Mouse (Mus musculus): ENCODE measurements at regions not wholly inside any gene's neighbourhood (a gene's known extent, or its start where the extent isn't known, plus 50 kb on each side); places are given as distances from the start of the nearest gene placed in this dataset.

DNA sequence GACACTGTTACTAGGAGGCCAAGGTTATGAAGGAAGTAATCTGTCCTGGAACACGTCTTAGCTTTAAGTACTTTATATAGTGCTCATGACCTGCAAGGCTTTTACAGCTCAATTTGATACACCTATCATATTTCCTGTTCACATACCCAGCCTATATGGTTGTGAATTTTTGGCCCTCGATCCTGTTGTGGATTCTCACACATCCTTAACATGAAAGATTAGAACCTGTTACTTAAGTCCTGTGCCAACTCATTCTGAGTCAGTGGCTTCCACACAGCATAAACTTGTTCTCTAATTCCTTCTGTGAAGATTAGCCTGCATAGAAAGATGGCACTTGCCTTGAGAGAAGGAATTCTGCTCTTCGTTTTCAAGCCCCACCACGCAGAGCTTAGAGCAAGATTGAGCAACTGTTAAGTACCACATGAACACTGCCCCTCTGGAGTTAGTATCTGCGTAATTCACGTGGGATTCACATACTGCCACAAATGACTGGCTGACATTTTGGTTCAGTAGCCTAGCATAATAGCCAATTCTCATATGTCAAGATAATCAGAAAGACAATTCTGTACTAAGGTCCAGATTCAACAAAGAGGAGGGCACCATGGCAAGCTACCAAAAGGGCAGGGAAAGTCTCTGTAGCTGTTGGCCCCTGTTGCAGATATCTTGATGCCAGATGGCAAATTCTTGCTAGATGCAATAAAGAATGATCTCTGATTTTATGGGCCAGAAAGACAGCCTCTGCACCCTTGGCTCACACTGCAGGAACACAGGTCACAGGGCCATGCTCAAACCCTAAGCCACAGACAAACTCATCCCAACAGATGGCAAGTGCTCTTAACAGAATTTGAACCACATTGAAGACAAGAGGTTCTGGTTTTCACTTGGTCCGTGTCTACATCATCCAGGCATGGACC, 62.7 kb upstream of the Slc4a7 start:
- TF ChIP-seq EP300 (IDR thresholded peaks at IDR 0.05; ENCODE audit: insufficient read depth, low read depth, low read length) (no peak), POLR2A (IDR thresholded peaks at IDR 0.05; ENCODE audit: insufficient read depth, low read length) (no peak), CTCF (IDR thresholded peaks at IDR 0.05; ENCODE audit: low read depth, low read length) (no peak)
- H3K27ac ChIP-seq (ENCODE audit: insufficient read depth, low read length), result no peak overlapping the region
- H3K36me3 ChIP-seq (ENCODE audit: control insufficient read depth, insufficient read depth, low read length, poor library complexity, severe bottlenecking), result no peaks in the 10 kb centered on the region
- H3K4me1 ChIP-seq (ENCODE audit: control insufficient read depth, insufficient read depth, low read length), result no peaks in the 10 kb centered on the region
- no peak overlapping the region for H3K9ac ChIP-seq (ENCODE audit: low read depth, poor library complexity, severe bottlenecking)
- H3K4me3 ChIP-seq (ENCODE audit: low read depth, low read length), result no peak overlapping the region
- no peaks in the 10 kb centered on the region for H3K9me3 ChIP-seq (replicated peaks; ENCODE audit: control insufficient read depth, insufficient read depth, low read length, poor library complexity, severe bottlenecking)
- H3K27me3 ChIP-seq (ENCODE audit: control insufficient read depth, insufficient read depth, low read length, poor library complexity, severe bottlenecking), result no peaks in the 10 kb centered on the region

DNA sequence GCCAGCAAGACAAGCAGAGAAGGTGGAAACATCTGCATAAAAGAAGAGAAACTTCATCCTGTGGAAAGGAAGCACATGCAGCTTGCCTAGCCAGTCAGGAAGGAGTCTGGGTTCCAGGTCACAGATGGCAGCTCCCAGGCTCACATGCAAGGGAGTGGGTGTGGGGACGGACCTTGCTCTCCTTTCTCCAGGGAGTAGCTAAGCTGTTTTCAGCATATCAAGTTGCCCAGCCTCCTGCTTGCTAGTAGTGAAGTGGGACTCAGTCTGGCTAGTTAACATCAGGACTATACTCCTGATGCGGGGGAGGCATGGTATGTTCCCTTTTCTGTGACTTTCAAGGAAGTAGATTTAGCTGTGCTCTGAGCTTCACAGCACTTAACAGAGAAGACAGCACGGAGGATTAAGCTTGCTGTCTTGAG, 62.0 kb upstream of the Slc4a7 start:
- TF ChIP-seq POLR2A (IDR thresholded peaks at IDR 0.05; ENCODE audit: insufficient read depth, low read length) (no peak), EP300 (IDR thresholded peaks at IDR 0.05; ENCODE audit: insufficient read depth, low read depth, low read length) (no peak), CTCF (IDR thresholded peaks at IDR 0.05; ENCODE audit: low read depth, low read length) (no peak)
- Histone ChIP-seq H3K4me1 (ENCODE audit: control insufficient read depth, insufficient read depth, low read length) (no peaks in the 10 kb centered on the region), H3K4me3 (ENCODE audit: low read depth, low read length) (no peak overlapping the region), H3K27ac (ENCODE audit: insufficient read depth, low read length) (no peak overlapping the region), H3K9ac (ENCODE audit: low read depth, poor library complexity, severe bottlenecking) (no peak overlapping the region), H3K36me3 (ENCODE audit: control insufficient read depth, insufficient read depth, low read length, poor library complexity, severe bottlenecking) (no peaks in the 10 kb centered on the region), H3K9me3 (replicated peaks; ENCODE audit: control insufficient read depth, insufficient read depth, low read length, poor library complexity, severe bottlenecking) (no peaks in the 10 kb centered on the region), H3K27me3 (ENCODE audit: control insufficient read depth, insufficient read depth, low read length, poor library complexity, severe bottlenecking) (no peaks in the 10 kb centered on the region)

DNA sequence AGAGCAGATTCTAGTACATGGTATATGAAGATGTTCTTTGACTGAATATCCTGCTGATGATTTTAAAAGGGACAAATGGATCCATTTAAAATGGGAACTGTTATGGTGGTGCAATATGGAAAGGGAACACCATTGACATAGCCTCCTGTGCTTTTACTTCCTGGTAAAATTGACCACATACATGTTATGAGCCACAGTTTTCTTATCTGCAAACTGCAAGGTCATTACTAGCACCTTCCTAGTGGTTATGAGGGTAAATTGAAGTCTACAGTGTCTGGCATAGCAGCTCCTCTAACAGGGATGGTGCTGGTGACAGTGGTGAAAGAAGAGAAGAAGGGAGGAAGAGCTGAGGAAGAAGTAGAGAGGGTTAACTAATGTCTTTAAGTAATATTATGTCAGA, 61.5 kb upstream of the Slc4a7 start:
- Histone ChIP-seq H3K27ac (ENCODE audit: insufficient read depth, low read length) (no peak overlapping the region), H3K9me3 (replicated peaks; ENCODE audit: control insufficient read depth, insufficient read depth, low read length, poor library complexity, severe bottlenecking) (no peaks in the 10 kb centered on the region), H3K4me3 (ENCODE audit: low read depth, low read length) (no peak overlapping the region), H3K4me1 (ENCODE audit: control insufficient read depth, insufficient read depth, low read length) (no peaks in the 10 kb centered on the region), H3K27me3 (ENCODE audit: control insufficient read depth, insufficient read depth, low read length, poor library complexity, severe bottlenecking) (no peaks in the 10 kb centered on the region), H3K36me3 (ENCODE audit: control insufficient read depth, insufficient read depth, low read length, poor library complexity, severe bottlenecking) (no peaks in the 10 kb centered on the region), H3K9ac (ENCODE audit: low read depth, poor library complexity, severe bottlenecking) (no peak overlapping the region)
- TF ChIP-seq CTCF (IDR thresholded peaks at IDR 0.05; ENCODE audit: low read depth, low read length) (no peak), EP300 (IDR thresholded peaks at IDR 0.05; ENCODE audit: insufficient read depth, low read depth, low read length) (no peak)

DNA sequence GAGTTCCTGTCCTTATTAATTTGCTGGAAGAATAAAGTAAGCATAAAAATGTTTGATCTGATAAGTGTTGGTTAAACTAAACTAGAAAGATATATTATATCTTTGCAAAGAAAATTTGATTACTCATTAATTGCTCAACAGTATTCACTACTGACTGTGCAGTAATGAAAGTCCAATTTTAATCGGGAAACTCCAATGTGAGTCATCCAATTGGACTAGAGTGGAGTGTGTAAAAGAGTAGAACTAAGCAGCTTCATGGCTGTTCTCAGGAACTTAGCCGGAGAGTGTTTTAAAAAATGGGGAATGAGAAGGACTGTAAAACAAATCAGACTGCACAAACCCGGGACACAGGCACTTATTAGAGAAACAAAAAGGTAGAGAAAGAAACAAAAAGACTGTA, 58.5 kb upstream of the Slc4a7 start:
- Histone ChIP-seq H3K9ac (ENCODE audit: low read depth, poor library complexity, severe bottlenecking) (no peak overlapping the region), H3K27ac (ENCODE audit: insufficient read depth, low read length) (no peak overlapping the region), H3K4me3 (ENCODE audit: low read depth, low read length) (no peak overlapping the region), H3K27me3 (ENCODE audit: control insufficient read depth, insufficient read depth, low read length, poor library complexity, severe bottlenecking) (no peaks in the 10 kb centered on the region), H3K36me3 (ENCODE audit: control insufficient read depth, insufficient read depth, low read length, poor library complexity, severe bottlenecking) (no peaks in the 10 kb centered on the region), H3K9me3 (replicated peaks; ENCODE audit: control insufficient read depth, insufficient read depth, low read length, poor library complexity, severe bottlenecking) (no peaks in the 10 kb centered on the region), H3K4me1 (ENCODE audit: control insufficient read depth, insufficient read depth, low read length) (no peaks in the 10 kb centered on the region)
- TF ChIP-seq CTCF (IDR thresholded peaks at IDR 0.05; ENCODE audit: low read depth, low read length) (no peak), POLR2A (IDR thresholded peaks at IDR 0.05; ENCODE audit: insufficient read depth, low read length) (no peak), EP300 (IDR thresholded peaks at IDR 0.05; ENCODE audit: insufficient read depth, low read depth, low read length) (no peak)

DNA sequence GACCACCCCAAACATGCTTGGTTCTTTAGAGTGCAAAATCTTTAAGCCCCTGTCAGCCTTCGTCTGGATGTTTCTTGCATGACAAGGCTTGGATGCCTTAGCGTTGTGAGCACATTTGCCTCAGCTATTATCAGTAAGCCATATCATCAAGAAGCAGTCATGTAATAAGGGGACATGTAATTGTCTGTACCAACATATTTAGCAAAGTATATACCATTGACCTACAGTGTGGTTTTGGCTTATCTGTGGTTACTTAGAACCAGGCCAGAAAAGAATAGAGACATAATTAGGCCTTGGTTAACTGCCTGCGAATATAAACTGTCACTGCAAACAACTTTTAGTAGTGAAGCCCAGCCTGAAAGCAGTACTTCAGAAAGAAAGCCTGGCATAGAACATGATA, 57.0 kb upstream of the Slc4a7 start:
- H3K27me3 ChIP-seq (ENCODE audit: control insufficient read depth, insufficient read depth, low read length, poor library complexity, severe bottlenecking), result no peaks in the 10 kb centered on the region
- H3K36me3 ChIP-seq (ENCODE audit: control insufficient read depth, insufficient read depth, low read length, poor library complexity, severe bottlenecking), result no peaks in the 10 kb centered on the region
- no peaks in the 10 kb centered on the region for H3K9me3 ChIP-seq (replicated peaks; ENCODE audit: control insufficient read depth, insufficient read depth, low read length, poor library complexity, severe bottlenecking)
- H3K9ac ChIP-seq (ENCODE audit: low read depth, poor library complexity, severe bottlenecking), result no peak overlapping the region
- no peak overlapping the region for H3K4me3 ChIP-seq (ENCODE audit: low read depth, low read length)
- H3K27ac ChIP-seq (ENCODE audit: insufficient read depth, low read length), result no peak overlapping the region
- TF ChIP-seq POLR2A (IDR thresholded peaks at IDR 0.05; ENCODE audit: insufficient read depth, low read length), result no peak
- no peak for TF ChIP-seq CTCF (IDR thresholded peaks at IDR 0.05; ENCODE audit: low read depth, low read length)
- TF ChIP-seq EP300 (IDR thresholded peaks at IDR 0.05; ENCODE audit: insufficient read depth, low read depth, low read length), result no peak
- no peaks in the 10 kb centered on the region for H3K4me1 ChIP-seq (ENCODE audit: control insufficient read depth, insufficient read depth, low read length)

Measured in ES-Bruce4 (cell line).